Comparison of ENCODE assay signal across 16 mouse cellular contexts in the genomic region with DNA sequence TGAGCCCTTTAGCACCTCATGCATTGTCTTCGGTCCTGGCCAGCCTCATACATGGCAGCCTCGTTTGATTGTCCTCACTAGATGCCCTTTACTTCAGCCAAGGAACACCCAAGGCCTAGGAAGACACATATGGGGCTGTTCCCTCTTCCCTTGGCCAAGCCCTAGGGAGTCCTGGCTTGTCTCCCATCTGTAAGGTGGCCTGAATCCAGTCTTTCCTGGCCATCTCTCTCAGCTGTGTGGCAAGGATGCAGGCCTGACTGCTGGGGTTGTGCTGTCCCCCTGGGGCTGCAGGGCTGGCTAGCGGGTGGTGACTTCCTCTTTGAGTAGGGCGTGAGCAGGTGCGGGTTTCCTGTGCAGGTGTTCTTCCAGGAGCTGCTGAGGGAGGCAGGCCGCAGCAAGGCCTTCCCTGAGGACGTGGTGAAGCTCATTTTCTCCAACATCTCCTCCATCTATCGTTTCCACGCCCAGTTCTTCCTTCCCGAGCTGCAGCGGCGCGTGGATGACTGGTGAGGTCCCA. TPM values are rescaled to one million over a fixed set of nuclear protein-coding genes. Genes with fewer than 3 reads are reported as not detected.
DNase-seq lines count a peak whose midpoint lies in the region; ATAC-seq and TF ChIP-seq lines count a peak whose summit lies in the region.
"Had no signal": no experiment of that assay in that cellular context is flagged by ENCODE, and none has a peak within 500 bp of the region (broad histone marks: within the 10 kb centered on the region; RNA-seq: fewer than 3 reads in every experiment).

No protein-coding gene starts in this region.

- peaks cover 25% of the 10 kb centered on the region for H3K36me3 ChIP-seq in spleen, adult 2 months (ENCODE audit: control insufficient read depth, insufficient read depth, low read length)
- no peaks in the 10 kb centered on the region for H3K36me3 ChIP-seq in hindbrain, embryonic 16.5 days (ENCODE audit: control insufficient read depth, insufficient read depth, low read length)
- no peaks in the 10 kb centered on the region for H3K36me3 ChIP-seq in stomach, postnatal 0 days (ENCODE audit: control insufficient read depth, insufficient read depth, low read length)
- H3K36me3 ChIP-seq: embryonic facial prominence, embryonic 13.5 days; hindbrain, embryonic 12.5 days; intestine, embryonic 15.5 days; liver, embryonic 12.5 days had no signal

- DNase-seq in adrenal gland, postnatal 14 days, result peak; percentile 61
- no peak for DNase-seq in adrenal gland, postnatal 25 days
- DNase-seq in spleen, adult 2 months (ENCODE audit: low read depth in 1 of 2, low spot score in 2 of 2), result peak; percentile 17 to 73
- no peak for DNase-seq in spleen, postnatal 4 days (ENCODE audit: low spot score in 2 of 2)
- DNase-seq in cerebellum, adult 2 months, result peak; percentile 57 to 70
- DNase-seq in induced T-regulatory cell, adult 2 months (ENCODE audit: low read depth), result peak; percentile 38
- DNase-seq in stomach, postnatal 0 days (ENCODE audit: low spot score), result no peak
- DNase-seq: forebrain, postnatal 0 days; gastrocnemius, postnatal 10 days; lung, embryonic 14.5 days; midbrain, embryonic 14.5 days had no signal

- TF ChIP-seq POLR2A in spleen, adult 2 months (IDR thresholded peaks at IDR 0.05; ENCODE audit: low read depth, low read length), result no peak
- TF ChIP-seq POLR2A in cerebellum, adult 2 months (IDR thresholded peaks at IDR 0.05; ENCODE audit: borderline replicate concordance, insufficient read depth, low read length), result no peak

- no peak overlapping the region for H3K9ac ChIP-seq in hindbrain, embryonic 16.5 days (ENCODE audit: low read depth, low read length)
- H3K9ac ChIP-seq in stomach, postnatal 0 days (ENCODE audit: low read length), result no peak overlapping the region
- H3K9ac ChIP-seq: embryonic facial prominence, embryonic 13.5 days; forebrain, postnatal 0 days; hindbrain, embryonic 12.5 days; intestine, embryonic 15.5 days; liver, embryonic 12.5 days; lung, embryonic 14.5 days had no signal

- H3K4me2 ChIP-seq in hindbrain, embryonic 16.5 days (ENCODE audit: low read length), result no peak overlapping the region
- no peak overlapping the region for H3K4me2 ChIP-seq in stomach, postnatal 0 days (replicated peaks; ENCODE audit: low read depth)
- H3K4me2 ChIP-seq: embryonic facial prominence, embryonic 13.5 days; hindbrain, embryonic 12.5 days; intestine, embryonic 15.5 days; liver, embryonic 12.5 days; lung, embryonic 14.5 days had no signal

- no peaks in the 10 kb centered on the region for H3K9me3 ChIP-seq in hindbrain, embryonic 16.5 days (ENCODE audit: control insufficient read depth, low read length)
- H3K9me3 ChIP-seq in stomach, postnatal 0 days (ENCODE audit: control insufficient read depth, low read length), result no peaks in the 10 kb centered on the region
- H3K9me3 ChIP-seq: embryonic facial prominence, embryonic 13.5 days; hindbrain, embryonic 12.5 days; intestine, embryonic 15.5 days; liver, embryonic 12.5 days had no signal

- WGBS in spleen, adult 2 months, result 28% methylated on average over 13 of the region's 13 CpGs
- WGBS in cerebellum, adult 2 months, result 68% methylated on average over 13 of the region's 13 CpGs
- 86% methylated on average over 13 of the region's 13 CpGs for WGBS in hindbrain, embryonic 16.5 days
- 83% methylated on average over 13 of the region's 13 CpGs for WGBS in stomach, postnatal 0 days

- peaks cover 33% of the 10 kb centered on the region for H3K4me1 ChIP-seq in spleen, adult 2 months (ENCODE audit: control insufficient read depth, insufficient read depth, insufficient read length)
- peaks cover 9% of the 10 kb centered on the region for H3K4me1 ChIP-seq in cerebellum, adult 2 months (ENCODE audit: control insufficient read depth, insufficient read depth, low read length)
- H3K4me1 ChIP-seq in hindbrain, embryonic 16.5 days (ENCODE audit: control insufficient read depth, insufficient read depth, low read depth, low read length), result no peaks in the 10 kb centered on the region
- H3K4me1 ChIP-seq in stomach, postnatal 0 days (replicated peaks; ENCODE audit: control insufficient read depth, insufficient read depth), result no peaks in the 10 kb centered on the region

- no peak for ATAC-seq in hindbrain, embryonic 16.5 days
- ATAC-seq in stomach, postnatal 0 days (ENCODE audit: low FRiP score, low TSS enrichment), result no peak
- ATAC-seq: forebrain, postnatal 0 days; intestine, embryonic 15.5 days; liver, embryonic 12.5 days had no signal

- no peak for TF ChIP-seq EP300 in stomach, postnatal 0 days (optimal IDR thresholded peaks at IDR 0.05)

- H3K4me3 ChIP-seq in spleen, adult 2 months (ENCODE audit: extremely low read depth, insufficient read depth, insufficient read length), result peak overlapping the region; percentile 7; the same call in 1 of the 2 replicates
- no peak overlapping the region for H3K4me3 ChIP-seq in cerebellum, adult 2 months (replicated peaks; ENCODE audit: insufficient read depth, low read depth, low read length)
- H3K4me3 ChIP-seq in hindbrain, embryonic 16.5 days (ENCODE audit: low read length), result no peak overlapping the region
- no peak overlapping the region for H3K4me3 ChIP-seq in stomach, postnatal 0 days (ENCODE audit: low read depth, low read length)
- H3K4me3 ChIP-seq: embryonic facial prominence, embryonic 13.5 days; hindbrain, embryonic 12.5 days; intestine, embryonic 15.5 days; liver, embryonic 12.5 days had no signal

- peak overlapping the region; percentile 84 for H3K27ac ChIP-seq in spleen, adult 2 months (ENCODE audit: insufficient read depth, low read length)
- H3K27ac ChIP-seq in cerebellum, adult 2 months (ENCODE audit: insufficient read depth, low read length), result no peak overlapping the region
- no peak overlapping the region for H3K27ac ChIP-seq in hindbrain, embryonic 16.5 days (ENCODE audit: low read depth, low read length)
- no peak overlapping the region for H3K27ac ChIP-seq in stomach, postnatal 0 days (replicated peaks)
- H3K27ac ChIP-seq: embryonic facial prominence, embryonic 13.5 days; hindbrain, embryonic 12.5 days; intestine, embryonic 15.5 days; liver, embryonic 12.5 days had no signal

- TF ChIP-seq CTCF in spleen, adult 2 months (IDR thresholded peaks at IDR 0.05; ENCODE audit: extremely low read depth, insufficient read depth, insufficient read length, insufficient replicate concordance), result no peak
- TF ChIP-seq CTCF in cerebellum, adult 2 months (IDR thresholded peaks at IDR 0.05; ENCODE audit: borderline replicate concordance, insufficient read depth, low read depth, low read length), result no peak
- TF ChIP-seq CTCF in stomach, postnatal 0 days (IDR thresholded peaks at IDR 0.05; ENCODE audit: low read depth), result no peak

- H3K27me3 ChIP-seq in spleen, adult 2 months (ENCODE audit: control insufficient read depth, insufficient read depth, low read length), result no peaks in the 10 kb centered on the region
- no peaks in the 10 kb centered on the region for H3K27me3 ChIP-seq in cerebellum, adult 2 months (ENCODE audit: control insufficient read depth, insufficient read depth, low read length)
- H3K27me3 ChIP-seq in hindbrain, embryonic 16.5 days (replicated peaks; ENCODE audit: control insufficient read depth, insufficient read depth, low read length), result peaks cover 3% of the 10 kb centered on the region; the same call in 1 of the 2 replicates
- no peaks in the 10 kb centered on the region for H3K27me3 ChIP-seq in stomach, postnatal 0 days (ENCODE audit: control insufficient read depth, insufficient read depth, low read length)
- H3K27me3 ChIP-seq: hindbrain, embryonic 12.5 days; intestine, embryonic 15.5 days had no signal

RNA-seq across cellular contexts. Expression of gene Fgd2, which starts 4.4 kb away (rescaled TPM):
- total RNA-seq in adrenal gland, postnatal 14 days (2021), result 2.2 and 11.5 TPM in 2 replicates
- 1.6 and 3.0 TPM in 2 replicates for total RNA-seq in adrenal gland, postnatal 25 days (2021)
- polyA plus RNA-seq in spleen, adult 2 months (2012; rRNA removed), result 268 and 346 TPM in 2 replicates
- 5.5 and 5.9 TPM in 2 replicates for polyA plus RNA-seq in cerebellum, adult 2 months (2012; rRNA removed)
- 6.5 and 9.1 TPM in 2 replicates for polyA plus RNA-seq in hindbrain, embryonic 16.5 days (2015; fragmentation: Nextera tagmentation; extraction: Ambion mirVana)
- polyA plus RNA-seq in stomach, postnatal 0 days (2015; fragmentation: Nextera tagmentation; extraction: Ambion mirVana), result 5.9 and 8.2 TPM in 2 replicates

RNA-seq across cellular contexts. Expression of gene Mtch1, which starts 17.4 kb away (rescaled TPM):
- 300 and 316 TPM in 2 replicates for total RNA-seq in adrenal gland, postnatal 14 days (2021)
- 231 and 242 TPM in 2 replicates for total RNA-seq in adrenal gland, postnatal 25 days (2021)
- polyA plus RNA-seq in spleen, adult 2 months (2012; rRNA removed), result 145 and 212 TPM in 2 replicates
- polyA plus RNA-seq in cerebellum, adult 2 months (2012; rRNA removed), result 447 and 479 TPM in 2 replicates
- 328 and 463 TPM in 2 replicates for polyA plus RNA-seq in hindbrain, embryonic 16.5 days (2015; fragmentation: Nextera tagmentation; extraction: Ambion mirVana)
- polyA plus RNA-seq in stomach, postnatal 0 days (2015; fragmentation: Nextera tagmentation; extraction: Ambion mirVana), result 189 and 201 TPM in 2 replicates

RNA-seq across cellular contexts. Expression of gene Pi16, which starts 47.7 kb away (rescaled TPM):
- total RNA-seq in adrenal gland, postnatal 14 days (2021), result 20.9 and 25.7 TPM in 2 replicates
- 9.5 and 13.2 TPM in 2 replicates for total RNA-seq in adrenal gland, postnatal 25 days (2021)
- polyA plus RNA-seq in spleen, adult 2 months (2012; rRNA removed), result 4.2 and 6.4 TPM in 2 replicates
- 0.75 and 1.0 TPM in 2 replicates for polyA plus RNA-seq in cerebellum, adult 2 months (2012; rRNA removed)
- 2.0 and 2.4 TPM in 2 replicates for polyA plus RNA-seq in hindbrain, embryonic 16.5 days (2015; fragmentation: Nextera tagmentation; extraction: Ambion mirVana)
- polyA plus RNA-seq in stomach, postnatal 0 days (2015; fragmentation: Nextera tagmentation; extraction: Ambion mirVana), result 1.3 TPM in 2 replicates

Comparison
In these comparisons a context has a peak if more than half of its experiments do, and no peak if none do; other contexts are left out.
1. DNase-seq: peak in adrenal gland, postnatal 14 days (single experiment), spleen, adult 2 months (2 of 2), cerebellum, adult 2 months (2 of 2) and induced T-regulatory cell, adult 2 months (single experiment); none in adrenal gland, postnatal 25 days (single experiment), spleen, postnatal 4 days (0 of 2) and stomach, postnatal 0 days (single experiment).
2. RNA of gene Fgd2, which starts 4.4 kb away (polyA plus RNA-seq): 268 to 346 TPM in spleen, adult 2 months; 6.5 to 9.1 TPM in hindbrain, embryonic 16.5 days, 5.9 to 8.2 TPM in stomach, postnatal 0 days and 5.5 to 5.9 TPM in cerebellum, adult 2 months; every median in the first group is over 10 times any median in the second.